Mouse (Mus musculus) liver, embryonic 15.5 days (tissue): Measurements from ENCODE around the gene Gm21977. TPM values are rescaled to one million over a fixed set of nuclear protein-coding genes. Genes with fewer than 3 reads are reported as not detected.
"Not testable (repeated sequence)": the region's sequence is repeated elsewhere in the genome, so short reads cannot be mapped to it uniquely, and the experiment has no call there.

Source experiments
- ATAC-seq: fragments of 200-750 bp; cut with Nextera tagmentation; 2 replicates; pipeline ENCODE4 v1.8.0; 2017; ENCODE audit warnings: moderate number of reproducible peaks, mild to moderate bottlenecking, moderate library complexity; ENCODE audit not compliant: insufficient read depth
- H3K27ac ChIP-seq: fragments of 300-500 bp; sonication (generic); replicated peaks from 2 replicates; pipeline ENCODE4 v1.5.1; 2015; ENCODE audit warnings: mild to moderate bottlenecking, inconsistent platforms
- H3K27me3 ChIP-seq: fragments of 300-500 bp; sonication (generic); 2 replicates; pipeline ENCODE4 v1.6.1; 2015; ENCODE audit warnings: mild to moderate bottlenecking, inconsistent platforms
- H3K36me3 ChIP-seq: fragments of 300-500 bp; sonication (generic); replicated peaks from 2 replicates; pipeline ENCODE4 v1.6.1; 2015; ENCODE audit warnings: moderate library complexity, mild to moderate bottlenecking, inconsistent platforms
- H3K4me1 ChIP-seq: fragments of 300-500 bp; sonication (generic); replicated peaks from 2 replicates; pipeline ENCODE4 v1.6.1; 2015; ENCODE audit warnings: inconsistent platforms
- H3K4me2 ChIP-seq: fragments of 300-500 bp; sonication (generic); 2 replicates; pipeline ENCODE4 v1.6.1; 2015; ENCODE audit warnings: moderate library complexity, mild to moderate bottlenecking, inconsistent platforms
- H3K4me3 ChIP-seq: fragments of 300-500 bp; sonication (generic); replicated peaks from 2 replicates; pipeline ENCODE4 v1.5.1; 2015; ENCODE audit warnings: mild to moderate bottlenecking, inconsistent platforms
- H3K9ac ChIP-seq: fragments of 300-500 bp; sonication (generic); 2 replicates; pipeline ENCODE4 v1.6.1; 2015; ENCODE audit warnings: moderate library complexity, mild to moderate bottlenecking, inconsistent platforms
- H3K9me3 ChIP-seq: fragments of 300-500 bp; sonication (generic); replicated peaks from 2 replicates; pipeline ENCODE4 v1.6.1; 2016; ENCODE audit warnings: inconsistent platforms
- WGBS: fragments of 180-500 bp; shearing (Covaris S2); methylation state at CpG from one replicate; pipeline ENCODE4 v1.1.7; 2015; ENCODE audit warnings: mixed read lengths; ENCODE audit not compliant: insufficient replicate concordance; 5-methylcytosine and 5-hydroxymethylcytosine counted together
- polyA plus RNA-seq: library from polyadenylated mRNA; unstranded; fragments of >200 nt; fragmentation: Nextera tagmentation; extraction: Ambion mirVana; gene quantifications from 2 replicates; pipeline ENCODE4 v1.2.1, GENCODE M21; 2015

Gm21977 gene
- polyA plus RNA-seq = not detected in 2 replicates

DNA sequence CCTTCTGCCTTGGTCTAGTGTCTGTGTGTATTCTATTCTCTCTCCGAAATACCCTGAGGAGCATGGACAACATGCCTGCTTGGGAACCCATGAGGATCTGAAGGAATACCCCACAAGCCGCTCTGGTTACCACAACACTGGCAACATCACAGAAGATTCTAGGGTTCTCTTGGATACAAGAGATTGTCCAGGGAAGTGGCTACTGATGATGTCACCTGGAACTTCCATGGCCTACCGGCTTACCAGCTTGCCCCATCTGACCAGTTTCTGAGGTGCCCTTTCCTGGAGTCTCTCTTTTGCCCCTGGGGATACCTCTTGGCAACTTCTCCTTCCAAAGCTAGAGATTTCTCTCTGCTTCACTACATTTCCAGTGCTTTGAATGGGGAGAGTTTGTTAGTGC is at the start of gene Gm21977:
Gene Gm21977, minus strand, starts transcription at position 101 of the 400 bp plus-strand sequence.
- not testable (repeated sequence) for H3K27ac ChIP-seq, H3K36me3 ChIP-seq, H3K9ac ChIP-seq, H3K27me3 ChIP-seq, H3K4me1 ChIP-seq, H3K4me2 ChIP-seq, ATAC-seq, H3K9me3 ChIP-seq, H3K4me3 ChIP-seq
- no CpG with 5 or more reads among the region's 3 CpGs for WGBS

Other genes with a start within 250 kb of the Gm21977 start
- gene Gm3633, start 211.6 kb downstream of the Gm21977 start, polyA plus RNA-seq = not detected in 2 replicates
- not detected in 2 replicates for gene Gm10378, start 197.5 kb downstream of the Gm21977 start, polyA plus RNA-seq
- gene Gm3015, start 84.7 kb downstream of the Gm21977 start, polyA plus RNA-seq = not detected in 2 replicates
- not detected in 2 replicates for gene Gm10377, start 55.5 kb downstream of the Gm21977 start, polyA plus RNA-seq
- not detected in 2 replicates for gene Gm8082, start 140.1 kb upstream of the Gm21977 start, polyA plus RNA-seq
- gene Gm10376, start 162.2 kb upstream of the Gm21977 start, polyA plus RNA-seq = not detected in 2 replicates
- not detected in 2 replicates for gene Gm8094, start 223.2 kb upstream of the Gm21977 start, polyA plus RNA-seq
- not detected in 2 replicates for gene Gm8104, start 247.1 kb upstream of the Gm21977 start, polyA plus RNA-seq